Mouse (Mus musculus) Patski (cell line): ENCODE results near the gene Rin2. TPM values are rescaled to one million over a fixed set of nuclear protein-coding genes. Genes with fewer than 3 reads are reported as not detected.
A peak's percentile ranks its signal among the peaks of the same experiment; 100 is the strongest.

Experiments used
- ATAC-seq: fragments of 100-300 bp; one replicate; pipeline ENCODE4 v1.8.0; 2021
- CTCF ChIA-PET: fragments of 350-600 bp; sonication (Branson Sonifier 250); formaldehyde crosslinking; loops from one replicate; lab custom pipeline; 2022; ENCODE audit warnings: inconsistent platforms; lab: Charles Lee
- POLR2A ChIA-PET: fragments of 350-600 bp; sonication (Branson Sonifier 250); formaldehyde crosslinking; loops from one replicate; lab custom pipeline; 2022; ENCODE audit warnings: antibody characterized with exemption, inconsistent platforms; lab: Charles Lee
- DNase-seq: peaks from one replicate; pipeline ENCODE4 v3.0.0-alpha.2; 2011; ENCODE audit warnings: low read depth, low spot score
- H3K27me3 ChIP-seq: fragments of 371-371 bp; one replicate; pipeline ENCODE4 v1.5.1; 2021
- CTCF ChIP-seq: fragments of 100-300 bp; IDR thresholded peaks from one replicate; pipeline ENCODE4 v1.5.1; 2021
- in situ Hi-C: fragments of 300-500 bp; cut with MboI; formaldehyde crosslinking; loops from 3 replicates; pipeline ENCODE4 v1.11.1; 2018; ENCODE audit warnings: low pct_unique_long_range_greater_than_20kb, mixed read lengths
- polyA plus RNA-seq: library from polyadenylated mRNA; unstranded; gene quantifications from one replicate; pipeline ENCODE4 v1.2.3, GENCODE M21; 2021

Rin2 gene
- polyA plus RNA-seq, 1 experiment from 2014 or later, result 38.7 TPM

- no peak for TF ChIP-seq CTCF
- ATAC-seq, result no peak
- in situ Hi-C loops, result no loop called here
- no peak for DNase-seq
- POLR2A ChIA-PET, result no interaction called here
- H3K27me3 ChIP-seq, result no peaks in the 10 kb centered on the region
- CTCF ChIA-PET, result no interaction called here
These were observed 127.6 kb downstream of the Rin2 start for GRCm38 (mm10) chr2:145802626-145803025.

DNA sequence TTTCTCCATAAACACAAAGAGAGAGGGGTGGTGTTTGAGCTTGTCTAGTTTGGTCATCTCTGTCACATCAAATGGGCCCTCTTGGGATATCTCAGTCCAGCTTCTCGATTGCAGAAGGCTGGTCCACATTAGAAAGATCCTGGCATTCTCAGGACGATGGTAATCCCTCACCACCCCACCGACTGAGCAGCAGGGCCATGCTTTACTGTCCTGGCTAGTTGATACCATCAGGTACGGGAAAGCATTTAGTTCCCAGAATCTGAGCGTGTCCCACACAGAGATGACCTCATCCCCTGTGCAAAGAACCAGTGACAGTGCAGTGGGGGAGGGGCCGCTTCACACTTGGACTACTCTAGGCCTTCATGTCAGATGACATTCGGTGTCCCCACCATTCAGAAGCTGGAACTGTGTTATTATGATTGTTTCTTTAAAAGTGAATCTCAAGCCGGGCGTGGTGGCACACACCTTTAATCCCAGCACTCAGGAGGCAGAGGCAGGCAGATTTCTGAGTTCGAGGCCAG is 128.9 kb downstream of the Rin2 start:
- in situ Hi-C loops, result no loop called here
- POLR2A ChIA-PET, result interaction anchor here (0.6 kb wide), 1 partner anchor 13 kb away, joined by 6 read pairs; no protein-coding TSS in a partner anchor

GRCm38 (mm10) chr2:145804524-145804923 is 129.5 kb downstream of the Rin2 start:
- ATAC-seq, result no peak

More for the DNA sequence above, 128.9 kb downstream of the Rin2 start:
- no peak for TF ChIP-seq CTCF
- DNase-seq, result no peak
- H3K27me3 ChIP-seq, result no peaks in the 10 kb centered on the region
- CTCF ChIA-PET, result no interaction called here
- no peak for ATAC-seq

DNA sequence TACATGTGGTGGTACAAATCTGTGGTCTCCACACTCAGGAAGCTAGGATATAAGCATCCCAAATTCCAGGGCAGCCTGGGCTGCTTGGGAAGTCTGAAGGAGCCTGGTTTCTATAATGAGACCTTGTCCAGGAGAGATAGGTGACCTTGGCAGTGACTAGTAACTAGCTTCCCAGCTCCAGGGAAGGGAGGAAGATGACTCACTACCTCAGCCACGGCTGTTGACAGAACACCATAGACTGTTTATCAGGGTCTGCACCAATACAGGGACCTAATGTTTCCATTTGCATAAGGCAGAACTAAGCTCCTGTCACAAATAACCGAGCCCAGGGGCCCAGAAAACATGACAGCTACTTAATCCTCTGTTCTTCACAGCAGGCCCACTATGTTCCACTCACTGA is 132.3 kb downstream of the Rin2 start:
- no peak for DNase-seq
- POLR2A ChIA-PET, result interaction anchor here (0.6 to 1.5 kb wide), 4 partner anchors 10 to 307 kb away, joined by 3 to 6 read pairs (median 4); no protein-coding TSS in a partner anchor
- TF ChIP-seq CTCF, result no peak
- CTCF ChIA-PET, result interaction anchor here (1.0 kb wide), 1 partner anchor 18 kb away, joined by 3 read pairs; no protein-coding TSS in a partner anchor
- in situ Hi-C loops, result no loop called here
- no peak for ATAC-seq
- no peaks in the 10 kb centered on the region for H3K27me3 ChIP-seq

More at GRCm38 (mm10) chr2:145804524-145804923, 129.5 kb downstream of the Rin2 start:
- in situ Hi-C loops, result no loop called here
- POLR2A ChIA-PET, result no interaction called here
- CTCF ChIA-PET, result no interaction called here
- no peak for DNase-seq
- TF ChIP-seq CTCF, result no peak
- no peaks in the 10 kb centered on the region for H3K27me3 ChIP-seq

GRCm38 (mm10) chr2:145808251-145808650 is 133.2 kb downstream of the Rin2 start:
- POLR2A ChIA-PET, result no interaction called here
- ATAC-seq, result no peak
- DNase-seq, result no peak
- no peaks in the 10 kb centered on the region for H3K27me3 ChIP-seq
- no peak for TF ChIP-seq CTCF
- CTCF ChIA-PET, result interaction anchor here (1.1 kb wide), 1 partner anchor 52 kb away, joined by 3 read pairs; no protein-coding TSS in a partner anchor
- in situ Hi-C loops, result no loop called here

- TF ChIP-seq CTCF, result no peak
- ChIA-PET POLR2A (no interaction called here), CTCF (interaction anchor here (1.1 kb wide), 1 partner anchor 51 kb away, joined by 3 read pairs; no protein-coding TSS in a partner anchor)
- DNase-seq, result no peak
- no peak for ATAC-seq
- in situ Hi-C loops, result no loop called here
- no peaks in the 10 kb centered on the region for H3K27me3 ChIP-seq
These were observed 133.7 kb downstream of the Rin2 start for GRCm38 (mm10) chr2:145808667-145809066.

GRCm38 (mm10) chr2:145810676-145811075 is 135.7 kb downstream of the Rin2 start:
- no peaks in the 10 kb centered on the region for H3K27me3 ChIP-seq
- TF ChIP-seq CTCF, result peak; percentile 13
- ATAC-seq (no peak), DNase-seq (no peak)
- ChIA-PET POLR2A (interaction anchor here (0.5 kb wide), 1 partner anchor 91 kb away, joined by 3 read pairs; no protein-coding TSS in a partner anchor), CTCF (interaction anchor here (1.2 to 1.4 kb wide), 2 partner anchors 12 to 16 kb away, joined by 4 to 5 read pairs; no protein-coding TSS in a partner anchor)
- in situ Hi-C loops, result no loop called here

DNA sequence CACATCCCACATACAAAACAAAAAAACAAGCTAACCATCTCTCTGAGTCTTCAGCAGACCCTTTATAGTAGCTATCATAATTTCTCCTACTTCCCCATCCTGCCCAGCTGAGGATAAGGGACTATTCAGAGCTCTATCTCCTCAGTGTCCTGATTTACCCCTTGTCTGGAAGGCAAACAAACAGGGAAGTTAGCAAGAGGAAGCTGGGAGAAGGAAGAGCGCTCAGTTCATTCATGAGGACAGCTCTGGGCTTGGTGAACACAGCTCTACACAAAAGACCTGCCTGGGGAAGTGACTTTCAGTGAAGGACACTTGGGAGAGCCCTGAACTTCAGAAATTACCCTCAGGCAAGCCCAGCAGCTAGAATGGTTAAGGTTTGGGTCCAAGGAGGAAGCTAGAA is 137.8 kb downstream of the Rin2 start:
- H3K27me3 ChIP-seq, result no peaks in the 10 kb centered on the region
- no peak for DNase-seq
- no peak for TF ChIP-seq CTCF
- ChIA-PET POLR2A (no interaction called here), CTCF (interaction anchor here (1.2 kb wide), 1 partner anchor 9 kb away, joined by 3 read pairs; no protein-coding TSS in a partner anchor)
- no peak for ATAC-seq
- in situ Hi-C loops, result no loop called here

GRCm38 (mm10) chr2:145817195-145817594 is 142.2 kb downstream of the Rin2 start:
- ATAC-seq, result no peak
- no peak for DNase-seq
- in situ Hi-C loops, result no loop called here
- CTCF ChIA-PET, result no interaction called here
- H3K27me3 ChIP-seq, result no peaks in the 10 kb centered on the region
- no peak for TF ChIP-seq CTCF
- POLR2A ChIA-PET, result no interaction called here

GRCm38 (mm10) chr2:145822013-145822782 is 147.2 kb downstream of the Rin2 start:
- in situ Hi-C loops, result no loop called here
- POLR2A ChIA-PET, result no interaction called here
- CTCF ChIA-PET, result interaction anchor here (0.8 to 1.4 kb wide), 3 partner anchors 9 to 12 kb away, joined by 3 to 5 read pairs (median 4); no protein-coding TSS in a partner anchor
- DNase-seq (no peak), ATAC-seq (no peak)
- TF ChIP-seq CTCF, result no peak
- no peaks in the 10 kb centered on the region for H3K27me3 ChIP-seq
